Mouse (Mus musculus): ENCODE data around the gene Sec24b. TPM values are rescaled to one million over a fixed set of nuclear protein-coding genes. Genes with fewer than 3 reads are reported as not detected.

The Sec24b gene
- polyA plus RNA-seq, 1 experiment from 2014 or later: 24.7 TPM

DNA sequence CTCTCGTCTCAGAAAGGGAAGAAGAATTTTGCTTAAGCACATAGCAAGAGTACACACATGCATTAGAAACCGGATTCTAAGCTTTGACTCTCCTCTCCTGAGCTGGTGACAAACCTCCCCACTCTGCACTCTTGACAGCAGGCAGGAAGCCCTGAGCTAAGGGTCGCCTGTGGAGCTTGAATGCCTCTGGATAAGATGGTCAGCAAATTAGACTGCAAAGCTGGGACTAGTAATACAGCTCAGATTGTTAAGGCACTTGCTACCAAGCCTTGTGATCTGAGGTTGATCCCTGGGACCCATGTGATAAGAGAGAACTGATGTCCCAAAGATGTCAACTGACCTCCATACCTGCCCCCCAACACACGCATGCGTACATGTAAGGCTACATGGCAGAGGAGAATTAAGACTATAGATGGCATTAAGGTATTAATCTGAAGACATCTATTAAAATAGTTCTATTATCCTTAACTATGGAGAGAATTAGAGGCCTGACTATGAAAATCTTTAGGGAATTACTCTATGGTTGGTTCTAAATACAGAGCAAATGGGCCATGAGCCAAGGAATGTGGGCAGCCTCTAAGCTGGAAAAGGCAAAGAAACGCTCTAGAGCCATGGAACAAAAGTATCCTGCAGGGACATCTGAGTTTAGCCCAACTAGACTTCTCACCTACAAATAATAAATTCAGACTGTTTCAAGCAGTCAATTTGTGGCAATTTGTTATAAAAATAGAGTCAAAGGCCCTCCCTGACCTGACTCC, 8.6 kb downstream of the Sec24b start:
- no peaks in the 10 kb centered on the region; the same call in 1 of the 2 replicates for H3K36me3 ChIP-seq
- ATAC-seq: no peak

DNA sequence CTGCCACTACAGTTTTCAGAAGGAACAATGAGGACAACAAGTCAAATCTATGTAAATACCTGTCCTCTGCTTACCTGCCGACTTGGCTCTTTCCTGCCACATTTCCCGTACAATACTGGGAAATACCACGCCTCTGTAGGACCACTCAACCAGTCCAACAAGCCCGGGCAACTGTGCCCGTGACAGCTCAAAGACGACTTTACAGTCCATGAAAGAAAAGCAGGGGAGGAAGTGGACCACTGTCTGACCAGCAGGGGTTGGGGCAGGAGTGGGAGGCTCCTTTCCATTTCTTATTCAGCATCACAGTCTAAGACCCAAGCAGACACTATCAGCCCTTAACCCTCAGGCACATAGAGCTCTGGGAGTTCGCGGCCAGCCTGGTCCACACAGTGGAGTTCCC, 9.2 kb downstream of the Sec24b start:
- no peak overlapping the region for H3K4me3 ChIP-seq (replicated peaks)
- no peak overlapping the region for H3K4me2 ChIP-seq (replicated peaks)
- peaks cover 20% of the 10 kb centered on the region for H3K4me1 ChIP-seq (replicated peaks)
- WGBS: 80% methylated on average over 8 of the region's 8 CpGs
- H3K9me3 ChIP-seq: no peaks in the 10 kb centered on the region
- H3K27me3 ChIP-seq (replicated peaks): no peaks in the 10 kb centered on the region
- no peaks in the 10 kb centered on the region; the same call in 1 of the 2 replicates for H3K36me3 ChIP-seq
- no peak overlapping the region for H3K9ac ChIP-seq
- no peak overlapping the region for H3K27ac ChIP-seq
- no peak for ATAC-seq

More for the DNA sequence above, 8.6 kb downstream of the Sec24b start:
- Histone ChIP-seq H3K9me3 (no peaks in the 10 kb centered on the region), H3K4me1 (replicated peaks) (peaks cover 25% of the 10 kb centered on the region), H3K9ac (no peak overlapping the region), H3K27ac (no peak overlapping the region), H3K27me3 (replicated peaks) (no peaks in the 10 kb centered on the region), H3K4me2 (replicated peaks) (no peak overlapping the region), H3K4me3 (replicated peaks) (no peak overlapping the region)
- 74% methylated on average over 6 of the region's 6 CpGs for WGBS

DNA sequence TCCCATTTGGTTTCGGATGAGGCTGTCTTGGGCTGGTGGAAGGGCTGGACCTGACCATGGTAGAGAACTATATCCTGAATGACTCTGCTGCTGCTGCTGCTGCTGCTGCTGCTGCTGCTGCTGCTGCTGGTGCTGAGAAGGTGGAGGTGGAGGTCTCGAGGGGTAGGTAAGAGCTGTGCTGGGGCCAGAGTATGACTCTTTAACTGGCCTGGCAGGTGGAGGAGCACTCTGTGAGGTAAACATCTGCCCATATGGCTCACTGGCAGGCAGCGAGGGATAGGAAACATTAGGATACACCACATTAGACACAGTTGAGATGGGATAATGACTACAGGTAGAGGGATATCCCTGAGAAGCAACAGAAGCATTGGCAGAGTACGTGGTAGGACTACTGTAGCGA, 20.6 kb downstream of the Sec24b start:
- WGBS: 92% methylated on average over 5 of the region's 5 CpGs
- H3K9me3 ChIP-seq: no peaks in the 10 kb centered on the region; the same call in 1 of the 2 replicates
- no peak overlapping the region for H3K9ac ChIP-seq
- H3K27me3 ChIP-seq (replicated peaks): no peaks in the 10 kb centered on the region
- no peak overlapping the region for H3K4me3 ChIP-seq (replicated peaks)
- no peak overlapping the region for H3K4me2 ChIP-seq (replicated peaks)
- peaks cover 31% of the 10 kb centered on the region for H3K36me3 ChIP-seq
- ATAC-seq: no peak
- H3K27ac ChIP-seq: no peak overlapping the region
- H3K4me1 ChIP-seq (replicated peaks): no peaks in the 10 kb centered on the region

DNA sequence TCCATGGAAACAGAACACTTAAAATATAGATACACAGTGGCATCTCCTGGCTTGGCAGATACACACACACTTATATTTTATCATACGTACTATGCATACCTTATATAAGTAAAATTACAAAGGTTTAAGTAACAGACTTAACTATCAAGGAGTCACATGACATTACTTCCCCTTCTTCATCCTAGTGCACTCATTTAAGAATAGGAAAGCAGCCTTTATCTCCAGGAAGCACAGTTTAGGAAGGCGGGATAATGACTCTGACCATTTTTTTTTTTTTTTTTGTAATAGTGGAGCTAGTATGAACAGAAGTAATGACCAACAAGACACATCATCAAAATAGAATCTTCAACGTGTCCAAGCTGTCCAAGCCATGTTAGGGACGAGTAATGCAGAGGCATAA, 21.3 kb downstream of the Sec24b start:
- Histone ChIP-seq H3K4me1 (replicated peaks) (no peaks in the 10 kb centered on the region), H3K27me3 (replicated peaks) (no peaks in the 10 kb centered on the region), H3K4me2 (replicated peaks) (no peak overlapping the region), H3K9ac (no peak overlapping the region), H3K4me3 (replicated peaks) (no peak overlapping the region), H3K27ac (no peak overlapping the region), H3K36me3 (peaks cover 35% of the 10 kb centered on the region), H3K9me3 (no peaks in the 10 kb centered on the region; the same call in 1 of the 2 replicates)
- 87% methylated on average over 4 of the region's 4 CpGs for WGBS
- no peak for ATAC-seq

DNA sequence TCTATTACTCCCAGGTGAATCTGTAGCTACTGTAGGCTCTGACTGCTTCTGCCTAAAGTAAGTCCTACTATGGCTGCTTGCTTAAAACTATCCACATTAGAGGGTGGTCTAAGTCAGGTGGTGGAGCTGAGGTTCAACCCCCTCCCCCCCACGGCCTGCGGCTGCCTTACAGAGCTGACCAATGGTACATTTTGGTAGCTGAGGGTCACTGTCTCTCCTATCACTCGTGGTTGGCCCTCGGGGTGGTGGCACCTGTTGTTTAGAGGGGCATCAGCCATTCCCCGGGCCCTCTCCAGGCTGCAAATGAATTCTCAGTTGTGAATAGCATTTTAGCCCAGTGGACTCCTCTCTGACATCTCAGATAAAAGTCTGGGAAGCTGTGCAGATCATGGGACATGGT, 32.6 kb downstream of the Sec24b start:
- peaks cover 21% of the 10 kb centered on the region for H3K36me3 ChIP-seq
- H3K27ac ChIP-seq: no peak overlapping the region
- H3K4me2 ChIP-seq (replicated peaks): no peak overlapping the region
- WGBS: 94% methylated on average over 5 of the region's 5 CpGs
- no peaks in the 10 kb centered on the region for H3K9me3 ChIP-seq
- no peak for ATAC-seq
- H3K4me3 ChIP-seq (replicated peaks): no peak overlapping the region
- H3K4me1 ChIP-seq (replicated peaks): no peaks in the 10 kb centered on the region
- no peak overlapping the region for H3K9ac ChIP-seq
- no peaks in the 10 kb centered on the region for H3K27me3 ChIP-seq (replicated peaks)

DNA sequence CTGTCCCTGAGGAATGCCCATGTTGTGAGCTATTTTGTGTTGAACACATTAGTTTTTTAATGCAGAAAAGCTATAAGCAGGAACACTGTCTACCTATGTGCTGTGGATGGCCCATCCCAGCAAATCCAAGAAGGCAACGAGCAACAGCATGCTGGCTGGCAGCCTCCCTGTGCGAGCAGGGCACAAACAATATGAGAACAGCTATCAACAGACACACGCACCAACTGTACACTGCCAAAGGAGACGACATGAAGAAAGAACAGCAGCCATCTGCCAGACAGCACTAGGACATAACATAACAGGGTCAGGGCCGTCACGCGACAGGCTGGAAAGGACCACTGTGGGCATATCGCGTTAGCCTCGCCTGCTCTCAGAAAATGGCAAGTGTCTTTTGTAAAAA, 35.2 kb downstream of the Sec24b start:
- peaks cover 15% of the 10 kb centered on the region for H3K36me3 ChIP-seq
- no peak overlapping the region for H3K27ac ChIP-seq
- no peaks in the 10 kb centered on the region for H3K9me3 ChIP-seq
- no peak overlapping the region for H3K4me2 ChIP-seq (replicated peaks)
- no peak for ATAC-seq
- no peaks in the 10 kb centered on the region for H3K4me1 ChIP-seq (replicated peaks)
- no peaks in the 10 kb centered on the region for H3K27me3 ChIP-seq (replicated peaks)
- 91% methylated on average over 10 of the region's 10 CpGs for WGBS
- H3K4me3 ChIP-seq (replicated peaks): no peak overlapping the region
- H3K9ac ChIP-seq: no peak overlapping the region

DNA sequence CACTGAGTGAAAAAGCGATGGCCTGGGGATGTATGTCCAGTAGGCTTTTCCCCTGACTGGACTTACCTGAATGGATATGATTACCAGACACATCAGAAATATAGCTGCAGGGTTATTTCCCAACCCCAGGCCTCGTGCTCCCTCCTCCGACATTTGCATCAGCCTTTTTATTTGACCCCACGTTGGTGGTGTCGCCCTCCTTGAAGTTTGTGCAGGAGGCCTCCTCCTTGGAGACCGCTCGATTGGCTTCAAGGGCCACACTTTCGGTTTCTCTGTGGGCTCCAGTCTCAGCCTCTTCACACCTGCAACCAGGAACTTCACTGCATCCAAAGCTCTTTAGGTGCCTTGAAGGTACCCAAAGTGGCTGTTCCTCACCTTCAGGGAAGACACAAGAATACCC, 35.8 kb downstream of the Sec24b start:
- no peak overlapping the region for H3K9ac ChIP-seq
- H3K36me3 ChIP-seq: peaks cover 15% of the 10 kb centered on the region
- no peaks in the 10 kb centered on the region for H3K4me1 ChIP-seq (replicated peaks)
- WGBS: 92% methylated on average over 8 of the region's 8 CpGs
- no peaks in the 10 kb centered on the region for H3K27me3 ChIP-seq (replicated peaks)
- no peak overlapping the region for H3K27ac ChIP-seq
- H3K9me3 ChIP-seq: no peaks in the 10 kb centered on the region
- H3K4me2 ChIP-seq (replicated peaks): no peak overlapping the region
- H3K4me3 ChIP-seq (replicated peaks): no peak overlapping the region
- no peak for ATAC-seq

DNA sequence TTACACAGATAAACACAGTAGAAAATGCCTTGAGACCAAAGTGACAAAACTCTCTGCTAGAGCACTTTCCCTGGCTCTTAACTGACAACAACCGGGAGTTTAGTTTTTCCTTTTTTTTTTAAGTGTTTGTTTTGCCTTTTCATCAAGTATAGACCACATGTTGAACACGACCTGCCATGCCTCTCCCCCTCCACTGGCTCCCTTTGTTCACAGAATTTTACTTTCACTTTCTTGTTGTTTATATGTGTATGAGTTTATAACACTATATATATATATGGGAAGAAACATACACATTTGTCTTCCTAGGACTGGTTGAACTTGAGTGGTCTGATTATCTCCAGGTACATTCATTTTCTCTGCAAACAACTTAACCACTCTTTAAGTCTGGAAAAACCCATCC, 48.4 kb downstream of the Sec24b start:
- Histone ChIP-seq H3K4me1 (replicated peaks) (no peaks in the 10 kb centered on the region), H3K36me3 (0 out of 2 replicates have a peak, but pooled peaks cover 6% of the 10 kb centered on the region), H3K9ac (no peak overlapping the region), H3K4me2 (replicated peaks) (no peak overlapping the region), H3K27ac (no peak overlapping the region), H3K4me3 (replicated peaks) (no peak overlapping the region), H3K27me3 (replicated peaks) (no peaks in the 10 kb centered on the region), H3K9me3 (no peaks in the 10 kb centered on the region)
- WGBS: 75% methylated on average over 2 of the region's 2 CpGs
- ATAC-seq: no peak

DNA sequence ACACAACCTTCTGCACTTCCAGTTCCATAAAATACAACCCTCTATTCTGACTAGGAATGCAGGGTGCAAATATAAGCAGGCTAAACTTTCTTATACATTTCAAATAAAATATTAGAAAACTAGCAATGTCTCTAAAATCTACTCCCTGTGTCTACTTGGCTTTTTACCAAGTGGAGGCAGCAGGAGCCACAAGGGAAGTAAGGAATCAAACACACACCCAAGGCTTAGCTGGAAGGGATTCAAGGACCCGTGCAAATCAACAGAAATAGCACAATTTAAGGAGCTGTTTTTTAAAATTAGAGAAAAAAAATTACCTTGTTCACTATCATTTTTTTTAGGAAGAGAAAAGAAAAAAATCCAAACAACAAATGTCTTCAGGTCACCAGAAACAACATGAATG, 50.1 kb downstream of the Sec24b start:
- H3K36me3 ChIP-seq: peaks cover 16% of the 10 kb centered on the region; the same call in 1 of the 2 replicates

DNA sequence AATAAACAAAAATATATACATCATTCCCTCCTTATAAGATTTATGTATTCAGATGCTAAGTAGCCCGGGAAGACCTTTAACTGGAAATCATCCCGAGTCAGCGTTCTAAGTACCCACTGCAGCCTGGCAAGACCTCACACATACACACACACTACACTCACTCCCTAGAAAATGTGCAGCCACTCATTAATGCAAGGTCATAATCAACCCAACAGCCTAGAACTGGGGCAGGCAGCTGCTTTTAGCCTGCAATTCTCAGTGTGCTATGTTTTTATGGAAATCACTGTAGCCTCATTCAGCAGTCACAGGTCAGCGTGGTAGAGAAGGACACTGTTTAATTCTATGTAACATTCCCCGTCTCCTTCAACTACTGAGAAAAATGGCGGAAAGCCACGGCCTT, 55.2 kb downstream of the Sec24b start:
- H3K4me2 ChIP-seq (replicated peaks): no peak overlapping the region
- H3K27me3 ChIP-seq (replicated peaks): no peaks in the 10 kb centered on the region
- WGBS: 81% methylated on average over 7 of the region's 7 CpGs
- ATAC-seq: no peak
- H3K4me3 ChIP-seq (replicated peaks): no peak overlapping the region
- peaks cover 30% of the 10 kb centered on the region for H3K36me3 ChIP-seq
- no peak overlapping the region for H3K27ac ChIP-seq
- H3K4me1 ChIP-seq (replicated peaks): no peaks in the 10 kb centered on the region
- H3K9me3 ChIP-seq: no peaks in the 10 kb centered on the region
- H3K9ac ChIP-seq: no peak overlapping the region

More for the DNA sequence above, 50.1 kb downstream of the Sec24b start:
- ATAC-seq: no peak
- Histone ChIP-seq H3K4me1 (replicated peaks) (no peaks in the 10 kb centered on the region), H3K27me3 (replicated peaks) (no peaks in the 10 kb centered on the region), H3K9ac (no peak overlapping the region), H3K27ac (no peak overlapping the region), H3K4me3 (replicated peaks) (no peak overlapping the region), H3K4me2 (replicated peaks) (no peak overlapping the region), H3K9me3 (no peaks in the 10 kb centered on the region)
- 79% methylated on average over 1 of the region's 1 CpGs for WGBS

DNA sequence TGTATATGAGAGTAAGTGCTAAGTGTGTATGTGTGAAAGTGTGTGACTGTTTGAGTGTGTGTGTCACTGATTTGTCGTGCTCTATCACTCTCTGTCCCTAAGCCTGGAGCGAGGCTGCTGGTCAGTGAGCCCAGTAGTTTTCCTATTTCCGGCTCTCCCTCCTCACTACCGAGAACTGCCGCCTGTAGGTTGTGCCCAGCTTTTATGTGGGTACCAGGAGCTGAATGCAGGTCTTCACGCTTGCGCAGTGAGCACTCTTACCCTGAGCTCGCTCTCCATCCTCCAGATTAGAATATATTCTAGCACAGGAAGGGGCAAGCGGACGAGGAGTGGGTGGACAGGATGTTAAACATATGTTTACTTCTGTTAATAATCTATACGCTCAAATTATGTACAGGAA, 60.4 kb downstream of the Sec24b start:
- WGBS: 95% methylated on average over 11 of the region's 11 CpGs
- no peak for ATAC-seq
- no peak overlapping the region for H3K27ac ChIP-seq
- no peaks in the 10 kb centered on the region for H3K9me3 ChIP-seq
- no peak overlapping the region for H3K9ac ChIP-seq
- no peak overlapping the region for H3K4me2 ChIP-seq (replicated peaks)
- no peaks in the 10 kb centered on the region for H3K27me3 ChIP-seq (replicated peaks)
- H3K4me3 ChIP-seq (replicated peaks): no peak overlapping the region
- H3K4me1 ChIP-seq (replicated peaks): no peaks in the 10 kb centered on the region
- peaks cover 36% of the 10 kb centered on the region for H3K36me3 ChIP-seq

DNA sequence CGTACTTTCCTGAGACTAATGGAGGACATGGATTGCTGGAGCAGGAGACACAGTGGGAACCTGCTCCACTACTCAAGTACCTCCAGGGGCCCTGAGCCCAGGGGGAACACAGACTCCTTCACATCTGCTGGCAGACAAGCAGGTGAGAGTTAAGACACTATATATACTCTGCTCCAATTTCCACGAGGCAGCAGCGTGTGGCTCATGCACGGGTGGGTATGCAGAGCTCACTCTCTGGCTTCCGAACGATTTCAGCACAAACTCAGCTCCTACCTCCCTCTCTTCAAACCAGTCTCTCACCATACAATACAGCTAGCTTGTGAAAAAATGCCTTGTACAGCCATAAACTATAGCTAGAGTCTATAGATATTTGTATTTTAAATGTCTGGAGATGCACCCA, 62.8 kb downstream of the Sec24b start:
- H3K4me3 ChIP-seq (replicated peaks): no peak overlapping the region
- no peak overlapping the region for H3K9ac ChIP-seq
- no peaks in the 10 kb centered on the region for H3K4me1 ChIP-seq (replicated peaks)
- H3K27me3 ChIP-seq (replicated peaks): no peaks in the 10 kb centered on the region
- no peak for ATAC-seq
- 85% methylated on average over 6 of the region's 6 CpGs for WGBS
- peaks cover 35% of the 10 kb centered on the region for H3K36me3 ChIP-seq
- no peak overlapping the region for H3K27ac ChIP-seq
- H3K9me3 ChIP-seq: no peaks in the 10 kb centered on the region
- H3K4me2 ChIP-seq (replicated peaks): no peak overlapping the region

DNA sequence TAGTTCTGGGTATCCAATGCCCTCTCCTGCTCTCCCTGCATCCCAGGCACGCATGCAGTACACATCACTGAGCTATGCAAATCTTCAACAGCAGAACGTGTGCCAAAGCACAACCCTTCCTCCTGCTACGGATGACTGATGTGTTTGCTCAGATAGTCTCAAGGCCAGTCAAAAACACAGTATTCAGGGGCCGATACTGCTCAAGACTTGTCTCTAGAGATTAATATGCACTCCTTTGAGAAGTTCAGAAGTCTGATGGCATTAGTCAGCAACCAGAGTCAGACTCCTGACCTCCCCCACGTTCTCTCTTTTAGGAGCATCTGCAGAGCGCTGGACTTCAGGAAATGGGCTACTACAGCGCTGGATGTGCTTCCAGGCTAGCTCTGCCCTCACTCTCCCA, 63.4 kb downstream of the Sec24b start:
- no peak overlapping the region for H3K4me3 ChIP-seq (replicated peaks)
- H3K27me3 ChIP-seq (replicated peaks): no peaks in the 10 kb centered on the region
- no peaks in the 10 kb centered on the region for H3K9me3 ChIP-seq
- no peak overlapping the region for H3K9ac ChIP-seq
- H3K4me1 ChIP-seq (replicated peaks): no peaks in the 10 kb centered on the region
- H3K27ac ChIP-seq: no peak overlapping the region
- ATAC-seq: no peak
- H3K36me3 ChIP-seq: peaks cover 35% of the 10 kb centered on the region
- 70% methylated on average over 7 of the region's 7 CpGs for WGBS
- H3K4me2 ChIP-seq (replicated peaks): no peak overlapping the region
